Mouse (Mus musculus) limb, embryonic 11.5 days (tissue): Measurements from ENCODE around the gene Tspan18. TPM values are rescaled to one million over a fixed set of nuclear protein-coding genes. Genes with fewer than 3 reads are reported as not detected.

Experiments
- ATAC-seq: fragments of 200-750 bp; cut with Nextera tagmentation; 2 replicates; pipeline ENCODE4 v1.8.0; 2017; ENCODE audit warnings: low read depth; ENCODE audit not compliant: insufficient number of reproducible peaks, low FRiP score, low TSS enrichment
- DNase-seq: peaks from one replicate; pipeline ENCODE4 v3.0.0-alpha.2; 2015; ENCODE audit warnings: low spot score
- H3K27ac ChIP-seq: fragments of 300-500 bp; sonication (generic); replicated peaks from 2 replicates; pipeline ENCODE4 v1.5.1; 2014; ENCODE audit warnings: low read depth, mild to moderate bottlenecking, low read length
- H3K27me3 ChIP-seq: fragments of 300-500 bp; sonication (generic); 2 replicates; pipeline ENCODE4 v1.6.1; 2014; ENCODE audit warnings: mild to moderate bottlenecking, low read length, mixed read lengths; ENCODE audit not compliant: control insufficient read depth, insufficient read depth
- H3K36me3 ChIP-seq: fragments of 300-500 bp; sonication (generic); 2 replicates; pipeline ENCODE4 v1.6.1; 2014; ENCODE audit warnings: mild to moderate bottlenecking, low read length, moderate library complexity, mixed read lengths; ENCODE audit not compliant: control insufficient read depth, insufficient read depth
- H3K4me1 ChIP-seq: fragments of 300-500 bp; sonication (generic); 2 replicates; pipeline ENCODE4 v1.6.1; 2014; ENCODE audit warnings: low read length, mixed read lengths; ENCODE audit not compliant: control insufficient read depth, insufficient read depth
- H3K4me2 ChIP-seq: fragments of 300-500 bp; sonication (generic); 2 replicates; pipeline ENCODE4 v1.6.1; 2014; ENCODE audit warnings: low read depth, mild to moderate bottlenecking, moderate library complexity; ENCODE audit not compliant: severe bottlenecking
- H3K4me3 ChIP-seq: fragments of 300-500 bp; sonication (generic); 2 replicates; pipeline ENCODE4 v1.5.1; 2014; ENCODE audit warnings: low read depth, low read length
- H3K9ac ChIP-seq: fragments of 300-500 bp; sonication (generic); 2 replicates; pipeline ENCODE4 v1.6.1; 2014; ENCODE audit warnings: mild to moderate bottlenecking, low read length
- H3K9me3 ChIP-seq: fragments of 300-500 bp; sonication (generic); 2 replicates; pipeline ENCODE4 v1.6.1; 2016; ENCODE audit warnings: low read length; ENCODE audit not compliant: control insufficient read depth
- WGBS: fragments of 180-500 bp; shearing (Covaris S2); extraction: QIAGEN DNeasy Blood & Tissue Kit; methylation state at CpG from one replicate; pipeline ENCODE4 v1.1.7; 2014; 5-methylcytosine and 5-hydroxymethylcytosine counted together
- polyA plus RNA-seq: library from polyadenylated mRNA; unstranded; fragments of >200 nt; fragmentation: Nextera tagmentation; extraction: Ambion mirVana; gene quantifications from 2 replicates; pipeline ENCODE4 v1.2.1, GENCODE M21; 2014

Tspan18 gene
- polyA plus RNA-seq: 23.1 and 29.8 TPM in 2 replicates

DNA sequence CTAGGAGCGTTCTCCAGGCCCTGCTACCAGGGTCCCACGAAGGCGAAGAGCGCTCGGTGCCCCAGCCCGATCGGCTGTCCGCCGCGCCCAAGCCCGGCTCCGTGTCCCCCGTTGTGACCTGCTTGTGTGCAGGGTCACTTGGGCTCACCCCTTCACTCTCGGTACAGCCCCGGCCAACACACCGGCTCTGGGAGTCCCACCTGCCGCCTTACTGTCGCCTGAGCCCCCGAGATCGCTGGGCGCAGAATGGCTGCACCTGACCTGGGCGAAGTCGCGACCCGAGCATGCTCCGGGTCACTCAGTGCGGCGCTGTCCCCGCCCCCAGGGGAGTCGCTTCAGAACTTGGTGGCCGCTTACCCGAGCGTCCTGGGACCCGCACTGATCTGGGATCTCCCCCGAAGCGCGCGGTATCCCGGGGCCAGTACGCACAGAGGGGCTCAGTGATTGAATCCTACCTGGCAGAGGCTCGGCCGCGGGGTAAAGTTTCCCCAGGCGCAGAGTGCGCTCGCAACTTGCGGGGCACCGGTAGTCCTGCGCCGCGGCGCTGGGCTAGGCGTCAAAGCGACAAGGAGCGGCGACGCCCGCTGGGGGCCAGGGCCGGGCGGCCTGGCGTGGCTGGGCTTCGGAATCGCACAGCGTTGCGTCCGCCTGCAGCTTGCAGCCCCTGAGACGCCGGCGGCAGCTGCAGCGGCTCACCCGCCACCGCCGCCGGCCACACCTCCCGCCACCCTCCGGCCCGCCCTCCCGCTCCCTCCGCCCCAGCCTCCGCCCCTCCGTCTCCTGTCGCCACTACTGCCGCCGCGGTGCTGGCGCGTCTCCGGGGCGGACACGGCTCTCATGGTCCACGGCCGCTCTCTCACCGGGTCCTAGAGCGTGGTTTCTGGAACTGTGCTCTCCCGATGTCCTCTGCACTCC is at the start of gene Tspan18:
TSS of gene Tspan18 (minus strand) at position 689 of the 915 bp plus-strand sequence.
- Histone ChIP-seq H3K4me1 (peaks cover 8% of the 10 kb centered on the region; the same call in 1 of the 2 replicates), H3K9ac (peak within 1 kb of the TSS; percentile 70), H3K27me3 (no peaks in the 10 kb centered on the region), H3K4me2 (peak within 1 kb of the TSS; percentile 100), H3K36me3 (no peaks in the 10 kb centered on the region), H3K4me3 (peak within 1 kb of the TSS; percentile 68), H3K9me3 (no peaks in the 10 kb centered on the region), H3K27ac (peak within 1 kb of the TSS; percentile 55; the same call in 1 of the 2 replicates)
- under 1% methylated on average over 93 of the region's 95 CpGs for WGBS
- ATAC-seq: peak; percentile 63
- DNase-seq: peak; percentile 82

DNA sequence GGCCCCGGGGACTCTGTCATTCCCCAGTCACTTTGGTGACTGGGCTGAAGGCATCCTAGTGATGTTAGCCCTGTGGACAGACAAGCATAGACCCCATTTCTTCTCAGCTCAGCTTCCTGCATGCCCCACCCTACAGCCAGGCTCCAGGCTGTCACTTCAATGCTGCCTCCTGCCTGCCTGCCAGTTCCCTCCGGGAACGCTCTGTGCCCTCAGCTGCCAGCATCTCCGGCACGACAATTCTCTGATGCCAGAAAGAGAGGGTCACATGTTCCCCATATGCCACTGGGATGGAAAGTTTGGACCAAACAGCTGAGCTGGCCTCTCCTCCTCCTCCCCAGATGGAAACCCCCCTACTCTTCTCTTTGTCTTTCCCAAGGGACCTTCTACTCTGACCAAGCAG is 49.5 kb upstream of the Tspan18 start:
- DNase-seq (no peak), ATAC-seq (no peak)
- WGBS: 88% methylated on average over 5 of the region's 5 CpGs
- Histone ChIP-seq H3K9ac (no peak overlapping the region), H3K36me3 (no peaks in the 10 kb centered on the region), H3K9me3 (no peaks in the 10 kb centered on the region), H3K27ac (no peak overlapping the region), H3K4me2 (no peak overlapping the region), H3K4me1 (0 out of 2 replicates have a peak, but pooled peaks cover 5% of the 10 kb centered on the region), H3K27me3 (no peaks in the 10 kb centered on the region), H3K4me3 (no peak overlapping the region)

DNA sequence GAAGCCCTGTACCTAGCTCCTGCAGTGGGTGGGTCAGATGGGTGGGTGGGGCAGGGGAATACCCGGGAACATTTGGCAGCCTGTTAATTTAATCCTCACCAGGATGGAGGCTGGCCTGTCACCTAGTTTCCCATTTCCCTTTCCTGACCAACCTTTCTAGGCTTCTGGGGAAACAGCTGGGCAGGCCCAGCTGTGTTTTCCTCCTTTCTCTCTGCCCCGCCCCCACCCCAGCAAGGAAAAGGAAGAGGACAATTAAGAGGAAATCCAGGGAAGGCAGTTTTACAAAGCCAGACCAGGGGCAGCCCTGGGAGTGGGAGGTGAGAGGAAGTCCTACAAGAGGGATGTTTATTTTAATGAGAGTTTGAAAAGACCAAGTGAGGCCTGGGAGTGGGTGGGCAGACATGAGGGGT is 46.4 kb upstream of the Tspan18 start:
- Histone ChIP-seq H3K4me1 (0 out of 2 replicates have a peak, but pooled peaks cover 5% of the 10 kb centered on the region), H3K27me3 (no peaks in the 10 kb centered on the region), H3K36me3 (no peaks in the 10 kb centered on the region), H3K4me2 (no peak overlapping the region), H3K4me3 (no peak overlapping the region), H3K9ac (no peak overlapping the region), H3K27ac (no peak overlapping the region), H3K9me3 (no peaks in the 10 kb centered on the region)
- WGBS: 23% methylated on average over 2 of the region's 2 CpGs
- ATAC-seq (no peak), DNase-seq (no peak)

DNA sequence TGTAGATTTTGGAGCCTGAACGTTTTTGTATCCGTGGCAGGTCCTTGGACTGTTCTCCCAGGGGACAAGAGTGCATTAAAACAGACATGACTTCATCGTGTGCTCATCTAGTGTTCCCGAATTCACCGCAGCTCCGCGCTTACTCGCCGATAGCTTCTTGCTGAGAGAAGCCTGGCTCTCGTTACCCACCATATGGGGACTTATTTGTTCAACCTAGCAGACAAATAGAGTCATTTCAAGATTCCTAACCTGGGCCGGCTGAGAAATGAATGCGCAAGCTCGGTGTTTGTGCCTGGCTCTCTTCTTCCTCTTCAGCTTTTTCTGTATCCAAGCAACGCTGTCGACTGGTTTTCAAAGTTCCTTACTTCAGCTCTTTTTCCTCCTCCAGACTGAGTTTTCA is 43.5 kb upstream of the Tspan18 start:
- Histone ChIP-seq H3K36me3 (no peaks in the 10 kb centered on the region), H3K4me2 (no peak overlapping the region), H3K9ac (no peak overlapping the region), H3K9me3 (no peaks in the 10 kb centered on the region), H3K27ac (no peak overlapping the region), H3K4me3 (no peak overlapping the region), H3K4me1 (0 out of 2 replicates have a peak, but pooled peaks cover 5% of the 10 kb centered on the region), H3K27me3 (no peaks in the 10 kb centered on the region)
- DNase-seq: no peak
- 54% methylated on average over 15 of the region's 15 CpGs for WGBS
- no peak for ATAC-seq

DNA sequence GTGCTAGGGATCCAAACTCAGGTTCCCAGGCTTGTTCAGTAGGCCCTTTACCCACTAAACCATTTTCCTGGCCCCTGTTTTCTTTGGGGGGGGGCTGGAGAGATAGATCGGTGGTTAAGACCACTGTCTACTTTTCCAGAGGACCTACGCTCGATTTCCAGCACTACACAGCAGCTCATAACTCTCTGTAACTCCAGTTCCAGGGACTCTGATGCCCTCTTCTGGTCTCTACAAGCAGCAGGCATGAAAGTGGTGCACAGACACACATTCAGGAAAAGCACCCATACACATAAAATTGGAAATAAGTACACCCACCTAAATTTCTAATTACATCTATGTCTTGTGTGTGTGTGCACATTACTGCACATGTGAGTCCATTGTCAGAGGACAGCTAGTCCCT is 42.9 kb upstream of the Tspan18 start:
- no peak for ATAC-seq
- H3K27me3 ChIP-seq: no peaks in the 10 kb centered on the region
- H3K4me3 ChIP-seq: no peak overlapping the region
- H3K9me3 ChIP-seq: no peaks in the 10 kb centered on the region
- H3K9ac ChIP-seq: no peak overlapping the region
- no peak overlapping the region for H3K27ac ChIP-seq
- WGBS: 95% methylated on average over 3 of the region's 3 CpGs
- no peak for DNase-seq
- no peaks in the 10 kb centered on the region for H3K36me3 ChIP-seq
- no peak overlapping the region for H3K4me2 ChIP-seq
- H3K4me1 ChIP-seq: 0 out of 2 replicates have a peak, but pooled peaks cover 5% of the 10 kb centered on the region

DNA sequence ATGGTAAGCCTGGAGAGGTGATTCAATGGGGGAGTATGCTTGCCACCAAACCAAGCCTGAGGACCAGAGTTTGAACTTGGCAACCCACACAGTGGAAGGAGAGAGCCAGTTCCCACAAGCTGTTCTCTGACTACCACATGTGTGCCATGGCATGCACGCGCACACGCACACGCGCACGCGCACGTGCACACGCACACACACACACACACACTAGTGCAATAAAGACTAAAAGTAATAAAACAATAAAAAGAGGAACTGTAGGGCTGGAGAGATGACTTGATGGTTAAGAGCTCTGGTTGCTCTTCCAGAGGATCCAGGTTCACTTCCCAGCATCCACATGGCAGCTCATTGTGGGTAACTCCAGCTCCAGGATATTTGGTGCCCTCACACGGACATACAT is 38.6 kb upstream of the Tspan18 start:
- peaks cover 9% of the 10 kb centered on the region for H3K4me1 ChIP-seq
- H3K4me2 ChIP-seq: no peak overlapping the region
- DNase-seq (no peak), ATAC-seq (no peak)
- H3K4me3 ChIP-seq: no peak overlapping the region
- no peaks in the 10 kb centered on the region for H3K36me3 ChIP-seq
- WGBS: 91% methylated on average over 10 of the region's 10 CpGs
- H3K9ac ChIP-seq: no peak overlapping the region
- H3K27me3 ChIP-seq: no peaks in the 10 kb centered on the region
- H3K27ac ChIP-seq: no peak overlapping the region
- no peaks in the 10 kb centered on the region for H3K9me3 ChIP-seq

DNA sequence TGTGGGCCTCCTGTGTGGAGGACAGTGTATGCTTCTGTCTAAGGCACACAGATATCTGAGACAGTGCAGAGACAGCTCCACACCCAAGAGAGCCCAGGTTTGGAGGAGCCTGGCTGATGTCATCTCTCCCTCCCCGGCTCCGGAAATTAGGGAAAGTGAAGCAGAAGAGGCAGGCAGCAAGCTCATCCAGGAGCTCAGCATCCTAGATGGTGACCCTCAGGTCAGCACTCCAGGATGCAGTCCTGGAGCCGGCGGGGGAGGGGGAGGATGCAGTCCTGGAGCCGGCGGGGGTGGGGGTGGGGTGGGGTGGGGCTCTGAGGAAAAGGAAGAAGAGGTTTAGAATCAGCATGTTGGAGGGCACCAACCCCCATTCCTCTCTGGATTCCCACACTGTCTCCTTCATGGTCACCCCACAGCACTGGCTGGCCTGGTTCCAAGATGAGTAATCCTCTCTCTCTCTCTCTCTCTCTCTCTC is 37.8 kb upstream of the Tspan18 start:
- WGBS: 26% methylated on average over 2 of the region's 6 CpGs
- Histone ChIP-seq H3K36me3 (no peaks in the 10 kb centered on the region), H3K4me1 (peaks cover 12% of the 10 kb centered on the region), H3K9me3 (no peaks in the 10 kb centered on the region), H3K4me2 (no peak overlapping the region), H3K27ac (no peak overlapping the region), H3K27me3 (no peaks in the 10 kb centered on the region), H3K9ac (no peak overlapping the region), H3K4me3 (no peak overlapping the region)
- ATAC-seq (no peak), DNase-seq (no peak)

DNA sequence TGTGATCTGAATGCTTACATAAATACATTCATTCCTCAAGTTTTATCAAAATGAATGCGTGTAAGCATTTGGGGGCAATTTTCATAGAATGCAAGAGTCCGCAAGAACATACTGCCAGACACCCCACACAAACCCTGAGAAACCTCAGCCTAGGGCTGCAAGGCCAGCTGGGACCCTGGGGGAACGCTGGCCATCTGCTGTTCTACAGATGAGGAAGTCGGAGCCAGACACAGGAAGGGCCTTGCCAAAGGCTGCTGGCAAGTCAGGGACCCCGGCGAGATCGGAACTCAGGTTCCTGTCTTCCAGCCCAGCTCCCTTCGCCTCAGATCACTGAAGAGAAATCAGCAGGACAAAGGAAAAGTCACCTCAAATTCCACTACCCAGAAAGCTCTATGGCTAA is 34.6 kb upstream of the Tspan18 start:
- Histone ChIP-seq H3K4me1 (peaks cover 18% of the 10 kb centered on the region), H3K27ac (no peak overlapping the region), H3K36me3 (no peaks in the 10 kb centered on the region), H3K9ac (no peak overlapping the region), H3K9me3 (no peaks in the 10 kb centered on the region), H3K27me3 (no peaks in the 10 kb centered on the region), H3K4me3 (no peak overlapping the region), H3K4me2 (no peak overlapping the region)
- no peak for DNase-seq
- WGBS: 79% methylated on average over 8 of the region's 8 CpGs
- ATAC-seq: no peak
